Mouse (Mus musculus) embryonic facial prominence, embryonic 15.5 days (tissue): ENCODE results near the gene 1500009L16Rik. TPM values are rescaled to one million over a fixed set of nuclear protein-coding genes. Genes with fewer than 3 reads are reported as not detected.

ENCODE experiments used
- ATAC-seq: fragments of 200-750 bp; cut with Nextera tagmentation; 2 replicates; pipeline ENCODE4 v1.8.0; 2017; ENCODE audit warnings: low read depth, moderate TSS enrichment; ENCODE audit not compliant: insufficient number of reproducible peaks, low FRiP score, low TSS enrichment
- H3K27ac ChIP-seq: fragments of 300-500 bp; sonication (generic); replicated peaks from 2 replicates; pipeline ENCODE4 v1.5.1; 2015; ENCODE audit warnings: mild to moderate bottlenecking, inconsistent platforms
- H3K27me3 ChIP-seq: fragments of 300-500 bp; sonication (generic); 2 replicates; pipeline ENCODE4 v1.6.1; 2015; ENCODE audit warnings: inconsistent platforms
- H3K36me3 ChIP-seq: fragments of 300-500 bp; sonication (generic); 2 replicates; pipeline ENCODE4 v1.6.1; 2015; ENCODE audit warnings: mild to moderate bottlenecking, inconsistent platforms
- H3K4me1 ChIP-seq: fragments of 300-500 bp; sonication (generic); 2 replicates; pipeline ENCODE4 v1.6.1; 2015; ENCODE audit warnings: inconsistent platforms
- H3K4me2 ChIP-seq: fragments of 300-500 bp; sonication (generic); replicated peaks from 2 replicates; pipeline ENCODE4 v1.6.1; 2015; ENCODE audit warnings: mild to moderate bottlenecking, inconsistent platforms
- H3K4me3 ChIP-seq: fragments of 300-500 bp; sonication (generic); replicated peaks from 2 replicates; pipeline ENCODE4 v1.5.1; 2015; ENCODE audit warnings: mild to moderate bottlenecking, inconsistent platforms
- H3K9ac ChIP-seq: fragments of 300-500 bp; sonication (generic); 2 replicates; pipeline ENCODE4 v1.6.1; 2015; ENCODE audit warnings: inconsistent platforms
- H3K9me3 ChIP-seq: fragments of 300-500 bp; sonication (generic); replicated peaks from 2 replicates; pipeline ENCODE4 v1.6.1; 2016; ENCODE audit warnings: inconsistent platforms
- WGBS: fragments of 180-500 bp; shearing (Covaris S2); methylation state at CpG from one replicate; pipeline ENCODE4 v1.1.7; 2015; 5-methylcytosine and 5-hydroxymethylcytosine counted together
- polyA plus RNA-seq: library from polyadenylated mRNA; unstranded; fragments of >200 nt; fragmentation: Nextera tagmentation; extraction: Ambion mirVana; gene quantifications from 2 replicates; pipeline ENCODE4 v1.2.1, GENCODE M21; 2015

Gene 1500009L16Rik
- polyA plus RNA-seq, 1 experiment from 2014 or later, result 24.8 TPM

- no peak overlapping the region for H3K4me2 ChIP-seq
- no peaks in the 10 kb centered on the region for H3K9me3 ChIP-seq
- H3K4me3 ChIP-seq, result no peak overlapping the region
- ATAC-seq, result no peak; the same call in 1 of the 2 replicates
- 56% methylated on average over 2 of the region's 2 CpGs for WGBS
- no peaks in the 10 kb centered on the region for H3K4me1 ChIP-seq
- no peak overlapping the region for H3K9ac ChIP-seq
- H3K27me3 ChIP-seq, result no peaks in the 10 kb centered on the region
- H3K36me3 ChIP-seq, result 0 out of 2 replicates have a peak, but pooled peaks cover 4% of the 10 kb centered on the region
- no peak overlapping the region for H3K27ac ChIP-seq
Measured at GRCm38 (mm10) chr10:83760535-83760934, 37.9 kb downstream of the 1500009L16Rik start.

GRCm38 (mm10) chr10:83763891-83764290, 41.2 kb downstream of the 1500009L16Rik start:
- ATAC-seq, result no peak
- H3K4me2 ChIP-seq, result no peak overlapping the region

DNA sequence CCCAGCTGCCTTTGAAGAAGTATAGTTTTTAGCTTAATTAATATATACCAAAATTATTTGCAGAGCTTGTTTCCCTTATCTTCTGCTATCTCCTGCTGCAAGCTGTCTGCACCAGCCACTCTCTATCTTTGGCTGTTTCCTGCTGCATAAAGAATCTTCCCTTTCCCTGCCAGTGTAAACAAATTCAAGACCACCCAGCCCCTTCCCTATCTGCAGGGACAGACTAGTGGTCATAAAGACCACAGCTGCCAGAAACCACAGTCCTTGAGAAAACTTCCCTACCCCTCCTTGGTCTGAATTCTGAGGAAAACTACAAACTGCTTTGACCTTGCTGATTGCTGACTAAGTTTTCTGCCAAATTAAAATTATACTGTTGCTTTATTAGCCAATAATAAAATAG, 44.2 kb downstream of the 1500009L16Rik start:
- no peak overlapping the region for H3K27ac ChIP-seq
- ATAC-seq, result no peak
- no peaks in the 10 kb centered on the region for H3K27me3 ChIP-seq
- no peak overlapping the region for H3K9ac ChIP-seq
- H3K36me3 ChIP-seq, result no peaks in the 10 kb centered on the region
- no peaks in the 10 kb centered on the region for H3K4me1 ChIP-seq
- no peak overlapping the region for H3K4me2 ChIP-seq
- no peaks in the 10 kb centered on the region for H3K9me3 ChIP-seq
- no peak overlapping the region for H3K4me3 ChIP-seq

More at GRCm38 (mm10) chr10:83763891-83764290, 41.2 kb downstream of the 1500009L16Rik start:
- Histone ChIP-seq H3K27me3 (no peaks in the 10 kb centered on the region), H3K4me1 (no peaks in the 10 kb centered on the region), H3K27ac (no peak overlapping the region), H3K9ac (no peak overlapping the region), H3K4me3 (no peak overlapping the region), H3K36me3 (0 out of 2 replicates have a peak, but pooled peaks cover 4% of the 10 kb centered on the region), H3K9me3 (no peaks in the 10 kb centered on the region)
- 82% methylated on average over 4 of the region's 4 CpGs for WGBS

GRCm38 (mm10) chr10:83776272-83776878, 53.7 kb downstream of the 1500009L16Rik start:
- Histone ChIP-seq H3K4me2 (0 out of 2 replicates have a peak overlapping the region, but pooled peaks have one; percentile 24), H3K36me3 (no peaks in the 10 kb centered on the region), H3K27ac (no peak overlapping the region), H3K27me3 (no peaks in the 10 kb centered on the region), H3K4me1 (no peaks in the 10 kb centered on the region), H3K9me3 (no peaks in the 10 kb centered on the region; the same call in 1 of the 2 replicates), H3K4me3 (0 out of 2 replicates have a peak overlapping the region, but pooled peaks have one; percentile 12), H3K9ac (no peak overlapping the region)
- ATAC-seq, result no peak
- 37% methylated on average over 11 of the region's 11 CpGs for WGBS

- WGBS, result 80% methylated on average over 9 of the region's 9 CpGs
- no peak overlapping the region for H3K4me2 ChIP-seq
- no peaks in the 10 kb centered on the region for H3K36me3 ChIP-seq
- no peak overlapping the region for H3K9ac ChIP-seq
- H3K9me3 ChIP-seq, result no peaks in the 10 kb centered on the region; the same call in 1 of the 2 replicates
- H3K4me1 ChIP-seq, result no peaks in the 10 kb centered on the region
- no peaks in the 10 kb centered on the region for H3K27me3 ChIP-seq
- H3K27ac ChIP-seq, result no peak overlapping the region
- ATAC-seq, result no peak
- H3K4me3 ChIP-seq, result no peak overlapping the region
Measured at GRCm38 (mm10) chr10:83777253-83777652, 54.6 kb downstream of the 1500009L16Rik start.

DNA sequence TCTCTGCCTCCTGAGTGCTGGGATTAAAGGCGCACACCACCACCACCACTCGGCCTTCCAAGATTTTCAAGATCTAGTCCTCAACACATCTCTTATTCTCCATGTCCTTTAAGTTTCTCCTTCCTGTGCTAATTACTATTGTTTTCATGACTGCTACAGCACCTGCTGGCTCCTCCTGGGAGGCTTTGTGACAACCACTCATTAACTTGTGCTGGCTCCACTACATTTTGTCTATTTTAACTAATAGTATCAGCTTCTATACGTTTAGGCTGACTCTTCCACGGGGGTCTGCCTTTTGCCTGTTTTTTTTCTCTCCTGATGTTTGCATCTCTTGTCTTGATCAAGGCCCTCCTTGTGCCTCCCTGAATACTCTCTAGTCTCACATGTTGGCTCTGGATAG, 59.2 kb downstream of the 1500009L16Rik start:
- no peaks in the 10 kb centered on the region for H3K36me3 ChIP-seq
- ATAC-seq, result no peak
- H3K4me1 ChIP-seq, result 0 out of 2 replicates have a peak, but pooled peaks cover 17% of the 10 kb centered on the region
- H3K4me2 ChIP-seq, result no peak overlapping the region
- H3K27me3 ChIP-seq, result no peaks in the 10 kb centered on the region
- H3K4me3 ChIP-seq, result no peak overlapping the region
- no peak overlapping the region for H3K9ac ChIP-seq
- H3K9me3 ChIP-seq, result no peaks in the 10 kb centered on the region; the same call in 1 of the 2 replicates
- 85% methylated on average over 4 of the region's 4 CpGs for whole genome bisulfite sequencing
- no peak overlapping the region for H3K27ac ChIP-seq

GRCm38 (mm10) chr10:83782371-83783120, 59.9 kb downstream of the 1500009L16Rik start:
- no peaks in the 10 kb centered on the region for H3K36me3 ChIP-seq
- H3K4me3 ChIP-seq, result no peak overlapping the region
- H3K4me1 ChIP-seq, result 0 out of 2 replicates have a peak, but pooled peaks cover 17% of the 10 kb centered on the region
- H3K4me2 ChIP-seq, result no peak overlapping the region
- no peak overlapping the region for H3K9ac ChIP-seq
- H3K27ac ChIP-seq, result no peak overlapping the region
- H3K9me3 ChIP-seq, result no peaks in the 10 kb centered on the region; the same call in 1 of the 2 replicates
- H3K27me3 ChIP-seq, result no peaks in the 10 kb centered on the region
- 87% methylated on average over 10 of the region's 10 CpGs for WGBS
- no peak for ATAC-seq

GRCm38 (mm10) chr10:83785003-83785402, 62.3 kb downstream of the 1500009L16Rik start:
- no peaks in the 10 kb centered on the region for H3K36me3 ChIP-seq
- H3K27me3 ChIP-seq, result no peaks in the 10 kb centered on the region
- H3K4me3 ChIP-seq, result no peak overlapping the region
- 0 out of 2 replicates have a peak, but pooled peaks cover 17% of the 10 kb centered on the region for H3K4me1 ChIP-seq
- no peak overlapping the region for H3K9ac ChIP-seq
- H3K4me2 ChIP-seq, result no peak overlapping the region
- ATAC-seq, result no peak
- 29% methylated on average over 5 of the region's 5 CpGs for WGBS
- H3K9me3 ChIP-seq, result no peaks in the 10 kb centered on the region
- peak overlapping the region; percentile 68 for H3K27ac ChIP-seq

- Histone ChIP-seq H3K27ac (peak overlapping the region; percentile 68; the same call in 1 of the 2 replicates), H3K27me3 (no peaks in the 10 kb centered on the region), H3K4me3 (no peak overlapping the region), H3K9me3 (no peaks in the 10 kb centered on the region), H3K4me2 (no peak overlapping the region), H3K9ac (no peak overlapping the region), H3K36me3 (no peaks in the 10 kb centered on the region), H3K4me1 (0 out of 2 replicates have a peak, but pooled peaks cover 17% of the 10 kb centered on the region)
- peak; percentile 81 for ATAC-seq
- WGBS, result 32% methylated on average over 3 of the region's 3 CpGs
Measured at GRCm38 (mm10) chr10:83785627-83786392, 63.1 kb downstream of the 1500009L16Rik start.

GRCm38 (mm10) chr10:83795088-83795487, 72.4 kb downstream of the 1500009L16Rik start:
- no peak for ATAC-seq
- Histone ChIP-seq H3K36me3 (no peaks in the 10 kb centered on the region), H3K4me2 (no peak overlapping the region), H3K27ac (no peak overlapping the region), H3K9me3 (no peaks in the 10 kb centered on the region), H3K9ac (no peak overlapping the region), H3K4me1 (no peaks in the 10 kb centered on the region), H3K4me3 (no peak overlapping the region), H3K27me3 (no peaks in the 10 kb centered on the region)

DNA sequence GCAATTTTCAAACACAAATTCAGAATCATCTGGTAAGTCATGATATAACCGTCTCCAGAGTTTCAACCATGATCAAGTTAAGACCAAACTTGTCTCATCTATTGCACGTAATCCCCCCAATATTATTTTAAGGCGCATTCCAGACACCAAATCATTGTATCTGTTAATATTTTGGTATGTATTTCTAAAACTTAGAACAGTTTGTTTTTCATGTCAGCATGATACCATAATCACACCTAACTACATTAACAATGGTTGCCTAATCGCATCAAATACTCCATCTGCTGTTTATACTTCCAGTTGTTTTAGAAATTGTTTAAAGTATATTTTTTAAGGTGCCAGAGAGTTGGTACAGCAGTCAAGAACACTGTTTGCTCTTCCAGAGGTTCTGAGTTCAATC, 72.8 kb downstream of the 1500009L16Rik start:
- Histone ChIP-seq H3K4me1 (no peaks in the 10 kb centered on the region), H3K4me2 (no peak overlapping the region), H3K9me3 (no peaks in the 10 kb centered on the region), H3K27ac (no peak overlapping the region), H3K27me3 (no peaks in the 10 kb centered on the region), H3K36me3 (no peaks in the 10 kb centered on the region), H3K4me3 (no peak overlapping the region), H3K9ac (no peak overlapping the region)
- ATAC-seq, result no peak
- WGBS, result 88% methylated on average over 4 of the region's 4 CpGs
